Mouse (Mus musculus) skeletal muscle tissue, adult 2 months (tissue): Measurements from ENCODE around the gene Mpzl3.

Source experiments
- DNase-seq: peaks from one replicate; pipeline ENCODE4 v3.0.0-alpha.2; 2012; ENCODE audit warnings: low read depth, low spot score

Mpzl3 gene

DNA sequence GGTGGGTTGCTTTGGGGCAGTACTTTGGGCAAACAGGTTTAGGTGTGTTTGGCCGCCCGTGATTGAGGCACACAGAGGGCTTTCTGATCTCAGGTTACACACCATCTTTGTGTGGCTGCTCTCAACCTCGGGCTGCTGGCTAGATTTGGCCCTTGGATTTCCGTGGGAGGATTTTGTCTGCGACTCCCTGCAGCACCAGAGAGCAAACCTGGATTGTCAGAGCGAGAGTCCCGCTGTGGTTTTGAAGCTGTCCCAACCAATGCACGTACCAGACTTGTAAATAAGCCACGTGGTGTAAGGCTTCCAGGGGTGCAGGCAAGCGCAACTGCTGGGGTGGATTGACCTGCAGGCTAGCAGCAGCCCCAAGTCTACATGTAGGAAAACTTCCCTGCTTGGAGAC, 12.0 kb upstream of the Mpzl3 start:
- no peak for DNase-seq

DNA sequence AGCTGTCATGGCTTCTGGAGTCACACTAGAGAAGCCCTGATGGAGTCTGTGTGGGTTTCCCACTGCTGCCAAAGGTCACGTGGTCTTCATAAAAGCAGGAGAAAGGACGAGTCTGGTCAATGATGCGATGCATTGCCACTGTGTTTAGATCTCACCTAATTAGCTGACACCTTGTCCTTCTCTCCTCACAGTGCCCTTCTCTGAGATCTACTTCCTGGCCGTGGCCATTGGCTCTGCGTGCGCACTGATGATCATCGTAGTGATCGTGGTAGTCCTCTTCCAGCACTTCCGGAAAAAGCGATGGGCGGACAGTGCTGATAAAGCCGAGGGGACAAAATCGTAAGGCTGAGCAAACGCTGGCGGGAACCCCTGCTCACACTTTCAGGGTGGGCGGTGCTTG, 8.0 kb upstream of the Mpzl3 start:
- DNase-seq = no peak

DNA sequence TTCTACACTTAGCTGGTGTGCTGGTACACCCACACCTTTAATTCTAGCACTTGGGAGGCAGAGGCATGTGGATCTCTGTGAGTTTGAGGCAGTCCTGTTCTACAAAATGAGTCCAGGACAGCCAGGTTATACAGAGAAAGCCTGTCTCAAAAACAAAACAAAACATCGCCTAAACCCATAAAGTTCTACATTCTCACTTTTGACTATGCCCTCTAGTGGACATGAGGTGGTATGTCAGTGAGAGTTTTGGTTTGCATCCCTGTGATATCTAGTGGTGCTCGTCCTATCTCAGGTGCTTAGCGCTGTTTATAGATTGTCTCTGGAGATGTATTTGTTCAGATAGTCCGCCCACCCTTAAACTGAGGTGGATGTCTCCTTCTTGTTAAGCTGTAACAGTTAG, 6.5 kb upstream of the Mpzl3 start:
- no peak for DNase-seq

DNA sequence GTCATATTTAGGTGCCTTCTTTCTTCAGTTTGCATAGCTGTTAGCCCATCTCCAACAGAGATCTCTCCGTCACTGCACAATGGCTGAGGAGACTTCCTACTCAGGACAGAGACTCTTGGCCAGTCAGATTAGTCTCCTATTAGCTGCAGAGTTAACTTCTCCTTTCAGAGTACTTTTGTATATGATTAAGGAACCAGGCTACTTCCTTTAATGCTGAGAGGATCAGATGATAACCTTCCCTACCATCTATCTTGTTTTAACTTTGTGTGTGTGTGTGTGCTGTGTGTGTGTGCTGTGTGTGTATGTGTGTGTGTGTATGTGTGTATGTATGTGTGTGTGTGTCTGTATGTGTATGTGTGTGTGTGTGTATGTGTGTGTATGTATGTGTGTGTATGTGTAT, 5.3 kb upstream of the Mpzl3 start:
- DNase-seq = no peak

DNA sequence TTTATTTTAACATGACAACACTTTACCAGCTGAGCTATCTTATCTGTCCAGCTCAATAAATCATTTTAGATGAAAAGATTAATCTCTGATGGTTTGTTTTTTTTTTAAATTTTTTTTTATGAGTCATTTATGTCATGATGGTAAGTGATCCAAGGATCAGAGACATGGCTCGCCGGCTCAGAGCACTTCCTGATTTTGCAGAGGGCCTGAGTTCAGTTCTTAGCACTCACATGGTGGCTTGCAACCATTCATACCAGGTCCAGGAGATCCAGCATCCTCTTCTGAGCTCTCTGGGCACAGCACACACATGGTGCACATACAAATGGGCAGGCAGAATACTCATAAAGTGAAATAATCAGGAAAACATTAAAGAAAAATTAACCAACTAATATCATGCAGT, 4.7 kb upstream of the Mpzl3 start:
- DNase-seq = no peak

DNA sequence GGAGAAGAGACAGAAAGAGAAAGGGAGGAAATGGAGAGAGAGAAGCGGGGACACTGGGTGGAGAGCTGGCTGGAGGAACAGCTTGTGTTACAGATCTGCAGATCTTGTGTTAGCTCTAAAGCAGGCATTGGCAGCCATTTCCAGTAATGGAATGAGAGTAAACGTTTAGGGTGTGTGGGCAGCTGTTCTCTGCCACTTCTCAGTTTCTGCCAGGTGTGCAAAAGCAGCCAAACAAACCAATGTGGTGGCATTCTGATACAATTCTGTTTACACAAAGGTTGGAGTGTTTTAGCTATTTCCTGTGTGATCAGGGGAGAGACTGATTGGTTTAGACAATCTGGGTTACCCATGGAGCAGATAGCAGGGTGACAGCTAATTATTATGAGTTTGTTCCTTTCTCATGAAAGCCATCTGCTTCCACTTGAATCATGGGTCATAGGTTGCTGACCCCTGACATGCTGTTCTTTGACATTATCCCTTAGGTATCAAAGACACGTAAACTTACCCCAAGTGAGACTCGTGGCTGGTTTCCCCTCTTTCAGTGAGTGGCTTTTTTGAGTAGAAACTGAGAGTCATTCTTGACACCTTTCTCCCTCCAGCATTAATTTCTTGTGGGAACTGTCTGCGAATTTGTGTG, 3.4 kb downstream of the Mpzl3 start:
- no peak for DNase-seq

DNA sequence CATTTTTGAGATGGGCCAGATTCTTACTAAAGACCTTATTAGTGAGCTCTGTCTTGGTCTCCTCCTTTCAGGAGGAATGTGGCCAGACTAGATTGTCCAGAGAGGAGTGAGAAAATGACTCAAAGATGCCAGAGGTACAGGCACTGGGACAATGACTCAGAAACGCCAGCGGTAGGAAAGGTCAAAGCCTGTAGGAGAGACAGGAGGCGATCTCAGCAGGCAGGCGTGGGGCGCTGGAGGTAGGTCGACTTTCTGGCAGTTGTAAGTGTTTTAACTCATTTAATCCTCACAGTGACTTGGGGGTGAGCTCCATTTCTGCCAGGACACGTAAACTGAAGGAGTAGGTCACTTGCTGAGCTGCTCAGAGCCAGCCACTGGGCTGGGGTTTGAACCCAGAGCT, 5.2 kb downstream of the Mpzl3 start:
- DNase-seq = no peak

DNA sequence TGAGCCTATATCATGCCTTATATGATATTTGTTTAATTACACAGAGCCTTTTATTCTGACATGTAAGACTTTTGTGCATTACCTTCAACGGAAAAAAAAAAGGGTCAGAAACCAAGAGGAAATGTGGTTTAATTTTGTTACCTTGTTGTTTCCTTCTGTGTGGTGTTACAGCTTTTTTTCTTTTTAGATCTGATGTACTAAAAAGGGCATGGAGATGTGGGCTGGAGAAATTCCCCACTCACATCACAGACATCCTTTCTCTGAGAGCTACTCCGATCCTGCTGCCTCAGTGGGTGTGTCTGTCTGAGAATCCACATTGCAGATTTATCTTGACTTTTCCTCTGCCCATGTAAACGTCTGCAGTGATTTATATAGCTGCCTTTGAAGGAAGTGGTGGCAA, 7.7 kb downstream of the Mpzl3 start:
- no peak for DNase-seq

DNA sequence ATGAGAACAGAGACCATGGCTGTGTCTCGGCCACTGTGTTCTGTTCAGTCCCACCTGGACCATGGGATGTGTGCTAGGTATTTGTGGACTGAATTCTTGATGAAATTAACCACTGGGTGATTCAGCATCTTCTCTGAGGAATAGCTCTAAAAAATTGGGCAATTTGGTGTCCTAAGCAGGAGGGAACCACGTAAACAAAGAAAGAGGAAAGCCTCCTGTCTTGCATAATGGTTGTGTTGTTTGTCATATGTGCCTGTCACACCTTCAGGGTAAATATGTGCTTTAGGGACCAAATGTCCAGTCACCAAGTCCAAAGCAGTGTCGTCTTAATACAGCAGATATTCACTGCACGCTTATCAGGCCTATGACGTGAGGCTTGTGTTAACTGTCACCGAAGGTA, 9.4 kb downstream of the Mpzl3 start:
- no peak for DNase-seq

DNA sequence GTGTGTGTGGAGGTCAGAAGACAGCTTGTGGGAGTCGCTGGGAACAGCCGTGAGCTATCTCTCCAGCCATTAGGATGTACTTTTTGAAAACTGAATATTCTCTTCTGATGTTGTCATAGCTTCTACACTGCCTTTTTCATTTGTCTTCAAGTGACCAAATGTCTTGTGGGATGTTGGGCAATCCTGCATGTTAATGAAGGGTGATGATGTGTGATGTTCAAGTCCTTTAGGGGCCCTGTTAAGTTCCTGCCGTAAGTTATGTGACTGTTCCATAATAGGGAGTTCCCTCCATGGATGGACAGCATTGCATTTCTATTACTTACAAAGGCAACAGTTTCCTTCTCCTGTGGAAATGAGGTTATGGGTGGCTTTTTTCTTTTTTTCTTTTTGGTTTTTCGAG, 11.7 kb downstream of the Mpzl3 start:
- no peak for DNase-seq

DNA sequence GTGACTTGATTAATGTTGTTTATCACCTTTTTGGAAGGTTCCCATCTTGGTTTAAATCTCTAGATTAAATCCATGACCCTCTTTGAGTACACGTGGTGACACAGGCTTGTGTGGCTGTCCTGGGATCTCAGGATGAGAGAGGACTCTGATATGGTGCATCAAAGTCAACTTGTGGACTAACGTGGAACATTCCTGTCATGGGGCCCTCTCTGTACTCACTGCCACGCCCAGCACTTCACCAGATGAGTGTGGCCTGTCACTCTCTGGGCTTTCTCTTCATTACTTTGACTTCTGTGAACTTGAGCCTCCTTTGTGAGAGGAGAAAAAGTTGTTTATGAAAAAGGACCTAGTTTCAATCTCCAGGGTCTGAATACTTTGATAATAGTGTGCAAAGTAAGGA, 16.8 kb downstream of the Mpzl3 start:
- DNase-seq = no peak

DNA sequence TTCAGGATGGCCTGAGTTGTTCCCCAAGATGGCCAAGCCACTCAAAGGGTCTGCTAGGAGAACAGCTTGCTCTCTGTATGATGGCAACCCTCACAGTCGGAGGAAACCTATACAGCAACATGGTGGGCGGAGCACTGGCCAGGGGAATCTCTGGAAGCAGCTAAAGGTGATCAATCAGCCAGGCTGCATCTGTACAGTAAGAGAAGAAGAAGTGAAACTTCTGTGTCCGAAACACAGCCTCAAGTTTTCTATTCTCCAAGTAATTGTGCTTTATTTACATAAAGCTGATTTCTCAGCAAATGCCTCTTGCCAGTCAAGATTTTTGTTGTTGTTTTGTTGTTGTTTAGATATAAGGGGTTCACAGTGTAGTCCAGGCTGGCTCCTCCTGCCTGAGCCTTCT, 22.9 kb downstream of the Mpzl3 start:
- no peak for DNase-seq

DNA sequence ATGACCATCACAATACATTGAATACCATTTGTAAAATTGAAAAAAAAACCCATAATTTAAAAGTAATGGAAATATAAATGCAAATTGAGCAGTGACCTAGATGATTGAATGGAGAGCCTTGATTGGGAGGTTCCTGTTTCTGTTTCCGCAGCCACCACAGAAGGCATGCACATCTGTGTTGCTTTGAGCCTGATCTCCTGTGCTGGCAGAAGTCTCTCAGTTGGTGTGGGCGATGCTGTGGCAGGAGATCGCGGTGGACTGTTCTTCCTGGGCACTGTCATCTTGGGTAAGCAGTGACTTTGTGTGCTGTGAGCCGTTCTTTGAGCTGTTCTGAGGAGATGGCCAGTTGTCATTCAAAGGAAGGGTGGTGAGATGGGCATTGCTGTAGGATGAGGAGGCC, 24.0 kb downstream of the Mpzl3 start, which contains the start of gene Jaml:
TSS of gene Jaml (plus strand) at position 173 of the 400 bp plus-strand sequence.
- DNase-seq = no peak

DNA sequence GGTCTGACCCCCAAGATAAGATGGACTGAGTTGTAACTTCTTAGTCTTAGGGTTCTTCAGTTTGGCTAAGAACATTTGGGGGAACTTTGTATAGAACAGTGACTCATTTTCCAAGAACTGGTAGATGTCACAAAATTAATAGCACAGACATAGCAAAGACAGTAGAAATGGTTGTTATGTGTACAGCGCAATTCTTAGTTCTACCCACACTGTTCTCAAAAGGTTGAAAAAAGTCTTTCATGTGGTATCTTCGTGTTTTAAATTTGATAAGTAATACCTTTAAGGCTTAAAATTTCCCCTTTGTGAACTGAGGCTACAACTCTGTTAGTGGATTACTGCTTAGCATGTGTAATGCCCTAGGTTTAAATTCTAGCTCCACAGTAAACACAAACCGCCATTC, 28.1 kb downstream of the Mpzl3 start:
- DNase-seq = no peak

DNA sequence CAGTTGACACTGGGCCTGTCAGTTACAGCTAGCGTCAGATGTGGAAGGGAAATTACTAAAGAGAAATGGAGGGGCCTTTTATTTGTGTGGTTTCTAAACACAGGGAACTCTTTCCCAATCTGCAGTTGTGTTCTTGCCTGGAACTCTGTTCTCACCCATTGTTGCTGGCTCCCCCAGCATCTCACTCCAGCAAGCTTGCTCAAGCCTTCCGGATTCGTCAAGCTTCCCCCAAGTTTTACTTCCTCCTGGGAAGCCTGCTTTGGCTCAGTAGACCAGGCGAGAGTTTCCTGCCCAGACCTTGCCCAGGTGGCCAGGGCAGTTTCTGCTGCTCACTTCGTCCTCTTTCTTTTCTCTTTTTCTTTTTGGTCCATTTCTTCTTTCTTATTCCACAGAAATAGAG, 29.6 kb downstream of the Mpzl3 start:
- DNase-seq = no peak

DNA sequence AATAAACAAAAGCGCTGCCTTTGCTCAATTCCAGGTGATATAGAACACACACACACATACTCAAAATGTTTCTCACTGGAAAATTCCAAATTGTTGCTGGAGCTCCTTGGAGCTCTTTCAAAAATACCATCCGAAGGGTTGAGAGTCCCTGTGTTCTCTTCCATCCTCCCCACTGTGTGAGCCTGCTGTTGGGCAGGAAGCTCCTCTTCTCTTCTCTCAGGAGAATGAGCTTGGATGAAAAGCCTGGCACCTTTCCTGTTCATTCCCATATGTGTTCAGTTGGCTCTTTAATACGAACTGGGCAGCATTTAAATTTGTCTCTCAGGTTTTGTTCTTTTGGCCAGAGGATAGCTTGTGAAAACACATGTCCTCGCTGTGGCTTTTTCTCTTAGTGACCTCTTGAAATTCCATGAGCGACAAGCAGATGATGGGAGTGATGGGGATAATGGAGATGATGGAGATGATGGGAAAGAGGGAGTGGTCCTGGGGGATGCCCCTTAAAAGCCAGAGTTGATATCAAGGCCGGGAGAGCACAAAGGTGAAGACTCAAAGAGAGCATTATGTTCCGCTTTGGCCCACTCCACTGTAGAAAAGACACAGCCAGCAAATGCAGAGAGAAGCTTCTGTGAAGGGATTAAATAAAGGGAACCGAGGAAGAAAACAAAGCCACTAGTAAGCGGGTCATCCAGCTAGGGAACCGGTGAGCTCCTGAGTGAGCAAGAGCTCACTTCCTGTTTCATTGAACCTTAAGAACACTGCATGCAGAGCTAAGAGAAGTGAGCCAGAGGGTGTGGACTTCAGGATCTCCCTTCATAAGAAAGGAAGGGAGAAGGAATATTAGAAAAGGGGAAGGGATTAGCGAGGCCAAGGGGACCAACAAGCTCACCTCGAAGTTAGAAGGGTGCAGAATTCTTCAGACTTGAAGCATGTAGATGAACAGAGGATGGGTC, 31.0 kb downstream of the Mpzl3 start:
- no peak for DNase-seq

DNA sequence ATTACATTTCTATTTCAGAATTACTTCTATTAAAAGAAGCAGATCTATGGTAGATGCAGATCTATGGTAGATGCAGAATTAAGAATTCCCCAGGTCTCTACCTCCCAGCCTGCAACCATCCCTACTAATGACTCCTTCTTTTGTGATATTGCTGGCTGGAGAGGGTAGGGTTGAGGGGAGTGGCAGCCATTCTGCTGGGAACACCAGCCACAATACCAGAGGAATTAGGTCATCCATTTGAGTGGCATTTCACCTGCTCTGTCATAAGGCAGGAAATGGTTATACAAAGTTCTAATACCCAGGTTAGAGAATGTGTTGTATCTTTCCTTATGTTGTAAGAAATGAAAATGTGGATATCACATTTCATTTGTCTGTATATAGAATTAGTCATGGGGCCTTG, 33.1 kb downstream of the Mpzl3 start:
- no peak for DNase-seq

DNA sequence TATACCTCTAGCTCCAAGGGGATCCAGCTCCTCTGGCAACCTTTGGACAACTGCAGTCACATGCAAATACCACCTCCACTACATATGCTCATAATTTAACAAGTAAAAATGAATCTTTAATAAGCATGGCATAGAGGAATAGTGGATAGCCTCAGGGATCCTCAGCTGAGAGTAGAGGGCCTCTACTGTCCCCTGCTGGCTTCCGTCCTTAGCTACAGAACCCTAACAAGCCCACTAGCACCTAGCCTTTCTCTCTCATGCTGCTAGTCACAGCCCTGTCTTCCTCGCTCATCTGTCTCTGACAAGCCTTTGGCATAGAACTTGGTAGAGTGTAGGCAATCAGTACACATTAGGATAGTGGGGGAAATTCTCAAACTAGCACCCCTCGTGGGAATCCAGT, 35.8 kb downstream of the Mpzl3 start:
- no peak for DNase-seq

DNA sequence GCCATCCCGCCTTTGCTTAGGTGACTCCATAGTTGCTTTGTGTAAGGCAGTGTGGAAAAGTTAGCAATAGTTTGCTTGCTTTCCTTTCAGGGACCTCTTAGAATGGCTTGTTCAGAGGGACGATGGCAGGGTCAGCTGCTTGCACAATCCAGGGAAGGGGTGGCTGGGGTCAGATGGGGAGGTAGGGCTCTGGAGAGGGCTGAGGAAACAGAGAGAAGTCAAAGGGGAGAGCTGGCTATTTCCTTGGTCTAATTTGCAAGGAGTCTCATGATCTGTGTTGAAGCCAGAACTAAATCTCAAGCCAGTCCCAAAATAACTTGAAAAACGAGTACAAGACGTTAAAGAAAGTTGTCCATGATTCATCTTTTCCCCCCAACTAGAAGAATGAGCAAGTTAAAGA, 37.7 kb downstream of the Mpzl3 start:
- DNase-seq = no peak

DNA sequence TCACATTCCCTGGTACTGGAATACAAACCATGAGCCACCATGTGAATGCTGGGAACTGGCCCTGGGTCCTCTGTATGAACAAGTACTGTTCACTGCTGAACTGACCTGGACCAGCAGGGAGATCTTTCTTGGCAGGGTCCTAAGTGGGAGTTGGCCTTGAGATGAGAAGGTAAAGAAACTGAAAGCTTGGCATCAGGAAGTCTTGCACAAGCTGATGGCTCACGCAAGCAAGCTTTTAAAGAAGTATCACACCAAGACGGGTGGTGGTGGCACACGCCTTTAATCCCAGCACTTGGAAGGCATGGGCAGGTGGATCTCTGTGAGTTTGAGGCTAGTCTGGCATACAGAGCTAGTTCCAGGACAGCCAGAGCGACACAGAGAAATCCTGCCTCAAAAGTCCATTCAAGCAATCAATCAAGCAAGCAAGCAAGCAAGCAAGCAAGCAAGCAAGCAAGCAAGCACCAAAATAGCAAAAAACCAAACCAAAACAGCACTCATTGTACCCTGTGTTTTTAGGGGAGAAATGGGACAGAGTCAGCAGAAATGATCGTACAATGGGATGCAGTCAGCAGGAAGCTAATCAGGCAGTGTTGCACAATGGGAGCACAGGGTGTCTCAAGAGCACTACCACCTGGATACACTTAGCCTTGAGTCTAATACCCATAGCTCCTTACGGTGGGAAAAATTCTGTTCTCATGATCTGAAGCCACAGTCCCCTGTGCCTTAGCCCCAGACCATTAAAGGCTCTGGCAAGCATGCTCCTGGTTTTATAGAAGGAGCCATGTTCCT, 40.4 kb downstream of the Mpzl3 start:
- no peak for DNase-seq

DNA sequence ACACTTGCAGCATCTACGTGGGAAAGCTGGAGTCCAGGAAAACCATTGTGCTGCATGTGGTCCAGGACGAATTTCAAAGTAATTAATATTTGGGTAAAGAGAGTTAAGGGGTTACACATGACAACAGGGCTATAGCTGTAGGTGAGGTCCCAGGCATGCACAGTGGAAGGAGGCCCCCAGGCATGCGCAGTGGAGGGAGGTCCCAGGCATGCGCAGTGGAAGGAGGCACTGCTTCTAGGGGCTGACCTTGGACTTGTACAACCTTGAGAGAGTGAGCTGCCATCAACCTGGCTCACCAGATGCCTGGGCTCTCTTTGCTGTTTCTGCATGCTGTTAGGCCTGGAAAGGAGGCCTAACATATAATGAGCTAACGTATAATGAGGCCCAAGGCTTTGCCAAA, 42.9 kb downstream of the Mpzl3 start:
- DNase-seq = no peak

DNA sequence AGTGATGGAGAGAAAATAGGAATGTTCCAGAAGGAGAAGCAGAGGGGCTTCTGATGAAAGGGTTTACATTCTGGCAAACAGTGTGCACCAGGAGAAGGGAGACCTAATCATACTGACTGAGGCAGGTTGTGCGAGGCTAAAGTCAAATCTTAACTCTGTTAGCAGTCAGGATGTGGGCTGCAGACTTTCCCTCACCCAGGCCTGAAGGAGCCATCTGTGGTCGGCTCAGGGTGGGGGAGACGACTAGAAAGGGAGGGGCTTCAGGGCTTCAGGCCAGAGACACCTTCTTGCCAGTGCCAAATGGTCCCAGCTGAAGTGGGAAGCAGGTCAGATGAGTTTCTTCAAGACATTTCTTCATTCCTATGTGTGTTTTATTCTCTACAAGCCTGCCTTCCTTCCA, 43.4 kb downstream of the Mpzl3 start:
- no peak for DNase-seq
